Mouse (Mus musculus): ENCODE data around the gene Osbpl10. TPM values are rescaled to one million over a fixed set of nuclear protein-coding genes. Genes with fewer than 3 reads are reported as not detected.
A peak's percentile ranks its signal among the peaks of the same experiment; 100 is the strongest.

The Osbpl10 gene
- polyA plus RNA-seq, 1 experiment from 2014 or later, result 0.07 TPM

GRCm38 (mm10) chr9:115064834-115065233 is 86.5 kb downstream of the Osbpl10 start:
- Histone ChIP-seq H3K4me3 (ENCODE audit: low read depth, low read length) (no peak overlapping the region), H3K9ac (replicated peaks) (no peak overlapping the region), H3K4me2 (ENCODE audit: low read depth, low read length) (no peak overlapping the region), H3K4me1 (ENCODE audit: insufficient read depth) (no peaks in the 10 kb centered on the region), H3K36me3 (replicated peaks; ENCODE audit: insufficient read depth, low read length) (no peaks in the 10 kb centered on the region), H3K27me3 (ENCODE audit: insufficient read depth, low read length) (no peaks in the 10 kb centered on the region), H3K9me3 (ENCODE audit: low read length) (peaks cover 4% of the 10 kb centered on the region), H3K27ac (ENCODE audit: low read depth) (no peak overlapping the region)
- DNase-seq, result no peak
- TF ChIP-seq CTCF (IDR thresholded peaks at IDR 0.05; ENCODE audit: low read depth) (peak; percentile 28), EP300 (IDR thresholded peaks at IDR 0.05; ENCODE audit: low read depth) (no peak)
- WGBS (ENCODE audit: insufficient replicate concordance), result 71% methylated on average over 1 of the region's 1 CpGs
- no peak for ATAC-seq

- ATAC-seq (no peak), DNase-seq (no peak)
- no peaks in the 10 kb centered on the region for H3K27me3 ChIP-seq (ENCODE audit: insufficient read depth, low read length)
- TF ChIP-seq CTCF (IDR thresholded peaks at IDR 0.05; ENCODE audit: low read depth) (no peak), EP300 (IDR thresholded peaks at IDR 0.05; ENCODE audit: low read depth) (no peak)
- H3K4me3 ChIP-seq (ENCODE audit: low read depth, low read length), result no peak overlapping the region
- peaks cover 4% of the 10 kb centered on the region for H3K9me3 ChIP-seq (ENCODE audit: low read length)
- no peak overlapping the region for H3K9ac ChIP-seq (replicated peaks)
- no peak overlapping the region for H3K4me2 ChIP-seq (ENCODE audit: low read depth, low read length)
- no peaks in the 10 kb centered on the region for H3K36me3 ChIP-seq (replicated peaks; ENCODE audit: insufficient read depth, low read length)
- 54% methylated on average over 8 of the region's 9 CpGs for WGBS (ENCODE audit: insufficient replicate concordance)
- no peak overlapping the region for H3K27ac ChIP-seq (ENCODE audit: low read depth)
- H3K4me1 ChIP-seq (ENCODE audit: insufficient read depth), result no peaks in the 10 kb centered on the region
Observed at GRCm38 (mm10) chr9:115067071-115067470, 88.7 kb downstream of the Osbpl10 start.

- Histone ChIP-seq H3K4me1 (ENCODE audit: insufficient read depth) (no peaks in the 10 kb centered on the region), H3K9ac (replicated peaks) (no peak overlapping the region), H3K9me3 (ENCODE audit: low read length) (0 out of 2 replicates have a peak, but pooled peaks cover 4% of the 10 kb centered on the region), H3K36me3 (replicated peaks; ENCODE audit: insufficient read depth, low read length) (no peaks in the 10 kb centered on the region), H3K4me3 (ENCODE audit: low read depth, low read length) (no peak overlapping the region), H3K4me2 (ENCODE audit: low read depth, low read length) (no peak overlapping the region), H3K27ac (ENCODE audit: low read depth) (no peak overlapping the region), H3K27me3 (ENCODE audit: insufficient read depth, low read length) (no peaks in the 10 kb centered on the region)
- WGBS (ENCODE audit: insufficient replicate concordance), result 80% methylated on average over 4 of the region's 4 CpGs
- TF ChIP-seq EP300 (IDR thresholded peaks at IDR 0.05; ENCODE audit: low read depth), result no peak
- no peak for TF ChIP-seq CTCF (IDR thresholded peaks at IDR 0.05; ENCODE audit: low read depth)
- no peak for DNase-seq
- no peak for ATAC-seq
Observed at GRCm38 (mm10) chr9:115075191-115075590, 96.8 kb downstream of the Osbpl10 start.

- H3K9ac ChIP-seq (replicated peaks), result no peak overlapping the region
Observed at GRCm38 (mm10) chr9:115088295-115088993, 110.1 kb downstream of the Osbpl10 start.

GRCm38 (mm10) chr9:115089644-115090043 is 111.3 kb downstream of the Osbpl10 start:
- TF ChIP-seq EP300 (IDR thresholded peaks at IDR 0.05; ENCODE audit: low read depth) (no peak), CTCF (IDR thresholded peaks at IDR 0.05; ENCODE audit: low read depth) (peak; percentile 32)
- no peak overlapping the region for H3K4me2 ChIP-seq (ENCODE audit: low read depth, low read length)
- ATAC-seq (no peak), DNase-seq (no peak)
- H3K9me3 ChIP-seq (ENCODE audit: low read length), result 0 out of 2 replicates have a peak, but pooled peaks cover 2% of the 10 kb centered on the region
- no peaks in the 10 kb centered on the region for H3K4me1 ChIP-seq (ENCODE audit: insufficient read depth)
- no peaks in the 10 kb centered on the region for H3K27me3 ChIP-seq (ENCODE audit: insufficient read depth, low read length)
- H3K9ac ChIP-seq (replicated peaks), result no peak overlapping the region
- H3K36me3 ChIP-seq (replicated peaks; ENCODE audit: insufficient read depth, low read length), result no peaks in the 10 kb centered on the region
- 62% methylated on average over 5 of the region's 5 CpGs for WGBS (ENCODE audit: insufficient replicate concordance)
- no peak overlapping the region for H3K4me3 ChIP-seq (ENCODE audit: low read depth, low read length)
- no peak overlapping the region for H3K27ac ChIP-seq (ENCODE audit: low read depth)

More at GRCm38 (mm10) chr9:115088295-115088993, 110.1 kb downstream of the Osbpl10 start:
- WGBS (ENCODE audit: insufficient replicate concordance), result 48% methylated on average over 17 of the region's 17 CpGs
- ATAC-seq, result peak; percentile 70
- no peaks in the 10 kb centered on the region for H3K4me1 ChIP-seq (ENCODE audit: insufficient read depth)
- no peak overlapping the region for H3K27ac ChIP-seq (ENCODE audit: low read depth)
- H3K36me3 ChIP-seq (replicated peaks; ENCODE audit: insufficient read depth, low read length), result no peaks in the 10 kb centered on the region
- 0 out of 2 replicates have a peak, but pooled peaks cover 2% of the 10 kb centered on the region for H3K9me3 ChIP-seq (ENCODE audit: low read length)
- DNase-seq, result peak; percentile 63
- no peak for TF ChIP-seq EP300 (IDR thresholded peaks at IDR 0.05; ENCODE audit: low read depth)
- TF ChIP-seq CTCF (IDR thresholded peaks at IDR 0.05; ENCODE audit: low read depth), result peak; percentile 88
- H3K4me3 ChIP-seq (ENCODE audit: low read depth, low read length), result no peak overlapping the region
- H3K27me3 ChIP-seq (ENCODE audit: insufficient read depth, low read length), result no peaks in the 10 kb centered on the region
- no peak overlapping the region for H3K4me2 ChIP-seq (ENCODE audit: low read depth, low read length)

GRCm38 (mm10) chr9:115096481-115096880 is 118.1 kb downstream of the Osbpl10 start:
- Histone ChIP-seq H3K9ac (replicated peaks) (no peak overlapping the region), H3K27me3 (ENCODE audit: insufficient read depth, low read length) (no peaks in the 10 kb centered on the region), H3K4me2 (ENCODE audit: low read depth, low read length) (no peak overlapping the region), H3K27ac (ENCODE audit: low read depth) (no peak overlapping the region), H3K9me3 (ENCODE audit: low read length) (0 out of 2 replicates have a peak, but pooled peaks cover 2% of the 10 kb centered on the region), H3K4me1 (ENCODE audit: insufficient read depth) (no peaks in the 10 kb centered on the region), H3K4me3 (ENCODE audit: low read depth, low read length) (no peak overlapping the region), H3K36me3 (replicated peaks; ENCODE audit: insufficient read depth, low read length) (no peaks in the 10 kb centered on the region)
- TF ChIP-seq CTCF (IDR thresholded peaks at IDR 0.05; ENCODE audit: low read depth), result no peak
- TF ChIP-seq EP300 (IDR thresholded peaks at IDR 0.05; ENCODE audit: low read depth), result no peak
- DNase-seq (no peak), ATAC-seq (no peak)
- 62% methylated on average over 10 of the region's 10 CpGs for WGBS (ENCODE audit: insufficient replicate concordance)

Data from liver, postnatal 0 days (tissue).